Mouse (Mus musculus) G1E (cell line): ENCODE data around the gene Fam209.

Source experiments
- CTCF ChIP-seq: IDR thresholded peaks from 2 replicates; pipeline ENCODE4 v1.5.1; 2012; ENCODE audit warnings: low read depth, low read length, inconsistent platforms, mixed read lengths
- GATA1 ChIP-seq: IDR thresholded peaks from 2 replicates; pipeline ENCODE4 v1.6.1; 2012; ENCODE audit warnings: borderline replicate concordance, low read length, inconsistent platforms, mixed read lengths
- POLR2AphosphoS5 ChIP-seq: IDR thresholded peaks from 2 replicates; pipeline ENCODE4 v1.6.1; 2012; ENCODE audit warnings: low read depth, low read length, inconsistent platforms; ENCODE audit not compliant: insufficient replicate concordance
- TAL1 ChIP-seq: conservative IDR thresholded peaks from 2 replicates; pipeline ENCODE4 v1.6.1; 2012; ENCODE audit warnings: low read depth, low read length, inconsistent platforms, mixed read lengths

DNA sequence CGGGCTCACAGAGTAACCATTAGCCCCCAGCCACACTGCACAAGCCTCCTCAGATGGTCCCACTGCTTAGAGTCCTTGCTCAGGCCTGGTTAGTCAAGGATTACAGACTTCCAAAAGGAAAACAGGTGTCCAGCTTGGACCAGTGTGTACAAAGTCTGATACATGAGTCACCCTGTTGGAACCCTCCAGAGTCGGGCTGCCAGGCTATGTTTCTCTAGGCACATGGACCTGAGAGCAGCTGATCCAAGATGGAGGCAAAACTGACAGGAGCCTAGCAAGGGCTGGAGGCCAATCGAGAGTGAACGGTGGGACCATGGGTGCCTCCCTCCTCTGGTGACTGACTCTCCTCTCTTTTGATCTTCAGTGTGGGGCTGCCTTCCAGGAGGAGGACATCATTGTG, 9.5 kb upstream of the Fam209 start:
- no peak for TF ChIP-seq TAL1
- no peak for TF ChIP-seq CTCF
- no peak for TF ChIP-seq GATA1
- no peak for TF ChIP-seq POLR2AphosphoS5
